Mouse (Mus musculus) liver, postnatal 0 days (tissue): ENCODE data around the gene Eefsec.

ENCODE experiments used
- CTCF ChIP-seq: sonication (generic); IDR thresholded peaks from 2 replicates; pipeline ENCODE4 v1.5.1; 2016; ENCODE audit warnings: antibody characterized with exemption, low read depth
- EP300 ChIP-seq: IDR thresholded peaks from 2 replicates; pipeline ENCODE4 v1.6.1; 2016; ENCODE audit warnings: antibody characterized with exemption, low read depth, mild to moderate bottlenecking

DNA sequence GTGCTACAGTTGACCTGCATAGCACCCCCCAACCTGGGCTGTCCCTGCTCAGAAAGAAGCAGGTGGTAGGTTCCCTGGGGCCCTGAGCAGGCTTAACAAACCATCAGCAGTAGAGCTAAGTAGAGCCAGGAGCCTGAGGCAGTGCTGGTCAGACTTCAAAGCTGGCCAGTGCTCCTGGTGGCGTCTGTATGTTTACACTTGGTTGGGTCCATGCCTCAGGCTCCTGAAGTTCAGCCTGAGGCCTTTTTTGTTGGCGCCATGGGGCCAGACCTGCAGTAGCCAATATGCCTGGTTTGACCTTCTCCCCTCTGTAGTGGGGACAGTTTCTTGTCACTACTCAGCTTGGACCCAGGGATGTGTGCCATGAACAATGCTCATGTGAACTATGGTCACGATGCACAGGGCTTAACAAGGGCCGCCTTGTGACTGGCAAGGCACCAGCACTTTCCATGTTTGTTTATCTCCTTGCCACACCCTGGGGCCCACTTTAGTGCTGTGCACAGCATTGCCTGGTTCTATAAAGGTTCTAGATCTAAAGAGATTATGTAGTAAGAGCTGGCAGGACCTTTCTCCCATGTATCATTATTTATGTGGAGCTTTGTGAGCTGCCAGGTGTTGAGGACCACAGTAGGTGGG lies 153.9 kb downstream of the Eefsec start:
- no peak for TF ChIP-seq CTCF
- no peak for TF ChIP-seq EP300
